Mouse (Mus musculus): ENCODE data around the gene Cd3g. TPM values are rescaled to one million over a fixed set of nuclear protein-coding genes. Genes with fewer than 3 reads are reported as not detected.
"Not testable (repeated sequence)": the region's sequence is repeated elsewhere in the genome, so short reads cannot be mapped to it uniquely, and the experiment has no call there.

The Cd3g gene
- polyA plus RNA-seq, 1 experiment from 2014 or later, result not detected

DNA sequence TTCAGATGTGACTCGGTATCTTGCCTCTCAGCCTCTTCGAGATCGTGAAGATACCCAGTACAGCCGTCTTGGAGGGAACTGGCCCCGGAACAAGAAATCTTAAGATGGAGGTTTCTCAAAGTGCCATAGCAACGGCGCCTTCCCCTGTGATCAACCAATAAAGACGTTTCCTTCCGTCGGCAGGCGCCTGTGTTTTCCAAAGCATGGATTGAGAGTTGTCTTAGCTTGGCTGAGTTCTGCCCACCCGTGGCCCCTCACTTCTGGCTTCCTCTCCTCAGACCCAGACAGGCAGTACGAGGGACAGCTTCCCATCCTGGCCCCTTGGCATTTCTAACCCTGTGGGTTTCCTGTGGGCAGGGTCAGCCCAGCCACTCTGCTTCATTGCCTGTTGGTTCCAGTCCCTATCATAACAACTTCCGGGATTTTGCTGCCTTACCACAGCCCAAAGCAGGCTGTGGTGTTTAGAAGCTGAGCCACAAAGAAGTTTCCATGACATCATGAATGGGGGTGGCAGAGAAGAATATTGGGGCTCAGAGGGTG, 6.1 kb upstream of the Cd3g start:
- no peak overlapping the region for H3K4me3 ChIP-seq
- H3K9ac ChIP-seq, result no peak overlapping the region
- no peaks in the 10 kb centered on the region for H3K9me3 ChIP-seq (replicated peaks)
- peak; percentile 57; the same call in 1 of the 2 replicates for ATAC-seq (ENCODE audit: insufficient number of reproducible peaks, low FRiP score)
- H3K27ac ChIP-seq (ENCODE audit: poor library complexity, severe bottlenecking), result peak overlapping the region; percentile 13; the same call in 1 of the 2 replicates
- no peaks in the 10 kb centered on the region for H3K4me1 ChIP-seq (replicated peaks)
- 57% methylated on average over 14 of the region's 14 CpGs for WGBS
- 0 out of 2 replicates have a peak overlapping the region, but pooled peaks have one; percentile 11 for H3K4me2 ChIP-seq
- H3K27me3 ChIP-seq (replicated peaks), result peaks cover 5% of the 10 kb centered on the region; the same call in 1 of the 2 replicates
- no peaks in the 10 kb centered on the region for H3K36me3 ChIP-seq

- ATAC-seq (ENCODE audit: insufficient number of reproducible peaks, low FRiP score), result no peak
- Histone ChIP-seq H3K4me2 (no peak overlapping the region), H3K4me1 (replicated peaks) (no peaks in the 10 kb centered on the region), H3K9ac (no peak overlapping the region), H3K9me3 (replicated peaks) (no peaks in the 10 kb centered on the region), H3K27me3 (replicated peaks) (peaks cover 5% of the 10 kb centered on the region; the same call in 1 of the 2 replicates), H3K36me3 (no peaks in the 10 kb centered on the region), H3K27ac (ENCODE audit: poor library complexity, severe bottlenecking) (no peak overlapping the region), H3K4me3 (no peak overlapping the region)
- WGBS, result 81% methylated on average over 3 of the region's 3 CpGs
Measured at GRCm38 (mm10) chr9:44985721-44986161, 5.5 kb upstream of the Cd3g start.

- no peak overlapping the region for H3K4me3 ChIP-seq
- H3K27me3 ChIP-seq (replicated peaks), result peaks cover 7% of the 10 kb centered on the region
- no peak for ATAC-seq (ENCODE audit: insufficient number of reproducible peaks, low FRiP score)
- H3K27ac ChIP-seq (ENCODE audit: poor library complexity, severe bottlenecking), result no peak overlapping the region
- WGBS, result 57% methylated on average over 2 of the region's 2 CpGs
- H3K4me1 ChIP-seq (replicated peaks), result no peaks in the 10 kb centered on the region
- no peak overlapping the region for H3K9ac ChIP-seq
- no peaks in the 10 kb centered on the region for H3K36me3 ChIP-seq
- no peak overlapping the region for H3K4me2 ChIP-seq
- H3K9me3 ChIP-seq (replicated peaks), result no peaks in the 10 kb centered on the region
Measured at GRCm38 (mm10) chr9:44983001-44983400, 2.8 kb upstream of the Cd3g start.

GRCm38 (mm10) chr9:44982531-44982930, 2.3 kb upstream of the Cd3g start:
- ATAC-seq (ENCODE audit: insufficient number of reproducible peaks, low FRiP score), result no peak
- Histone ChIP-seq H3K4me2 (no peak overlapping the region), H3K9ac (no peak overlapping the region), H3K9me3 (replicated peaks) (no peaks in the 10 kb centered on the region), H3K27me3 (replicated peaks) (peaks cover 12% of the 10 kb centered on the region), H3K4me1 (replicated peaks) (no peaks in the 10 kb centered on the region), H3K36me3 (no peaks in the 10 kb centered on the region), H3K4me3 (no peak overlapping the region), H3K27ac (ENCODE audit: poor library complexity, severe bottlenecking) (no peak overlapping the region)
- WGBS, result 75% methylated on average over 3 of the region's 3 CpGs

- Histone ChIP-seq H3K27ac (ENCODE audit: poor library complexity, severe bottlenecking) (no peak overlapping the region), H3K4me3 (no peak overlapping the region), H3K9me3 (replicated peaks) (no peaks in the 10 kb centered on the region), H3K27me3 (replicated peaks) (peaks cover 14% of the 10 kb centered on the region), H3K36me3 (no peaks in the 10 kb centered on the region), H3K9ac (no peak overlapping the region), H3K4me1 (replicated peaks) (no peaks in the 10 kb centered on the region), H3K4me2 (no peak overlapping the region)
- 80% methylated on average over 8 of the region's 8 CpGs for WGBS
- ATAC-seq (ENCODE audit: insufficient number of reproducible peaks, low FRiP score), result no peak
Measured at GRCm38 (mm10) chr9:44982081-44982480, 1.9 kb upstream of the Cd3g start.

DNA sequence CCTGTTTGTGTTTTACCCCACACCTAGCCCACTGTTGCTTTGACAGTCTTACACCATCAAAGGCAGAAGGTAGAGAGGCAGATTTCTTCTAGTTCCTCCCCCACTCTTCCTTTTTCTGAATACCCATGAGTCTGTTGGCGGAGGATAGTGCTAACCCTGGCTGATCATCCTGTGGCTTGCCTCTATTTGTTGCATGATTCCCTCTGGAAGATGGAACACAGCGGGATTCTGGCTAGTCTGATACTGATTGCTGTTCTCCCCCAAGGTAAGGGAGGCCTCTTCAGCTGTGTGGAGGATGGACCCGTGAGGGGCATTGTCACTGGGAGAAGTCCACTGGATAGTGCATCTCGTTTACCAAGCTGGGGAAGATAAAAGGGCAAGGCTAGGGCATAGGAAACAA, 1.4 kb upstream of the Cd3g start, which contains the start of gene Cd3d:
TSS of gene Cd3d (plus strand) at position 111 of the 400 bp plus-strand sequence.
- Histone ChIP-seq H3K4me2 (no peak within 1 kb of the TSS), H3K9me3 (replicated peaks) (no peaks in the 10 kb centered on the region), H3K27ac (ENCODE audit: poor library complexity, severe bottlenecking) (no peak within 1 kb of the TSS), H3K4me1 (replicated peaks) (no peaks in the 10 kb centered on the region), H3K36me3 (no peaks in the 10 kb centered on the region), H3K9ac (no peak within 1 kb of the TSS), H3K4me3 (no peak within 1 kb of the TSS), H3K27me3 (replicated peaks) (peaks cover 18% of the 10 kb centered on the region)
- no peak for ATAC-seq (ENCODE audit: insufficient number of reproducible peaks, low FRiP score)
- 69% methylated on average over 4 of the region's 4 CpGs for WGBS

DNA sequence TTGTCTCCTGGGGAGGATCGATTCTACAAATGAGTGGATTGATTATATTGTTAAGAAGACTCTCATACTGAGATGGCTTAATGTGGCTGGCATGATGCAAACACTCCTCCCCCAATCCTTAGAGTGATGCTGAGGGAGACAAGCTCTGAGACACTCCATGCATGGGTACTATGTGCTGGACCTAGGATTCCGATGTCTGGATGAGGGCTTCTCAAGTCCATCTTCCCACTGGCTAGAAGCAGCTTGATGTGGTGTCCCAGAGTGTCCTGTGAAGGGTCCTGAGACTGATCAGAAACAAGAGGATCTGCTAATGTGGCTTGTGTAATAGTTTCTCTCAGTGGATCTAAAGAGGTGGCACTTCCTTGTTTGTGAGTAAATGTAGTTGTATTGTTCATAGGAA, 873 bp upstream of the Cd3g start:
- no peak for ATAC-seq (ENCODE audit: insufficient number of reproducible peaks, low FRiP score)
- Histone ChIP-seq H3K4me3 (no peak overlapping the region), H3K9ac (no peak overlapping the region), H3K27ac (ENCODE audit: poor library complexity, severe bottlenecking) (no peak overlapping the region), H3K36me3 (no peaks in the 10 kb centered on the region), H3K4me2 (no peak overlapping the region), H3K9me3 (replicated peaks) (no peaks in the 10 kb centered on the region), H3K4me1 (replicated peaks) (no peaks in the 10 kb centered on the region), H3K27me3 (replicated peaks) (peaks cover 22% of the 10 kb centered on the region)
- WGBS, result 73% methylated on average over 2 of the region's 2 CpGs

GRCm38 (mm10) chr9:44979806-44980205, 425 bp downstream of the Cd3g start:
- H3K4me3 ChIP-seq, result no peak overlapping the region
- ATAC-seq (ENCODE audit: insufficient number of reproducible peaks, low FRiP score), result no peak
- no peaks in the 10 kb centered on the region for H3K36me3 ChIP-seq
- no peaks in the 10 kb centered on the region for H3K9me3 ChIP-seq (replicated peaks)
- no peak overlapping the region for H3K4me2 ChIP-seq
- no peak overlapping the region for H3K9ac ChIP-seq
- H3K4me1 ChIP-seq (replicated peaks), result no peaks in the 10 kb centered on the region
- H3K27ac ChIP-seq (ENCODE audit: poor library complexity, severe bottlenecking), result no peak overlapping the region
- peaks cover 28% of the 10 kb centered on the region for H3K27me3 ChIP-seq (replicated peaks)
- 70% methylated on average over 7 of the region's 7 CpGs for WGBS

- Histone ChIP-seq H3K4me3 (no peak overlapping the region), H3K4me1 (replicated peaks) (no peaks in the 10 kb centered on the region), H3K36me3 (no peaks in the 10 kb centered on the region), H3K9me3 (replicated peaks) (no peaks in the 10 kb centered on the region), H3K27me3 (replicated peaks) (peaks cover 43% of the 10 kb centered on the region), H3K9ac (no peak overlapping the region), H3K4me2 (no peak overlapping the region), H3K27ac (ENCODE audit: poor library complexity, severe bottlenecking) (no peak overlapping the region)
- 49% methylated on average over 6 of the region's 6 CpGs for WGBS
- no peak for ATAC-seq (ENCODE audit: insufficient number of reproducible peaks, low FRiP score)
Measured at GRCm38 (mm10) chr9:44977813-44978212, 2.4 kb downstream of the Cd3g start.

- no peaks in the 10 kb centered on the region for H3K9me3 ChIP-seq (replicated peaks)
- no peak overlapping the region for H3K27ac ChIP-seq (ENCODE audit: poor library complexity, severe bottlenecking)
- H3K4me3 ChIP-seq, result no peak overlapping the region
- H3K36me3 ChIP-seq, result no peaks in the 10 kb centered on the region
- ATAC-seq (ENCODE audit: insufficient number of reproducible peaks, low FRiP score), result no peak
- WGBS, result 49% methylated on average over 1 of the region's 1 CpGs
- peaks cover 9% of the 10 kb centered on the region for H3K4me1 ChIP-seq (replicated peaks)
- H3K27me3 ChIP-seq (replicated peaks), result peaks cover 24% of the 10 kb centered on the region
- H3K4me2 ChIP-seq, result no peak overlapping the region
- no peak overlapping the region for H3K9ac ChIP-seq
Measured at GRCm38 (mm10) chr9:44969450-44969849, 10.8 kb downstream of the Cd3g start.

GRCm38 (mm10) chr9:44967763-44968162, 12.5 kb downstream of the Cd3g start:
- Histone ChIP-seq H3K27me3 (replicated peaks) (peaks cover 11% of the 10 kb centered on the region), H3K4me1 (replicated peaks) (peaks cover 14% of the 10 kb centered on the region)
- H3K9ac ChIP-seq; H3K36me3 ChIP-seq; ATAC-seq (ENCODE audit: insufficient number of reproducible peaks, low FRiP score); H3K4me3 ChIP-seq; H3K9me3 ChIP-seq (replicated peaks); H3K27ac ChIP-seq (ENCODE audit: poor library complexity, severe bottlenecking); H3K4me2 ChIP-seq: not testable (repeated sequence)
- 77% methylated on average over 5 of the region's 5 CpGs for WGBS

DNA sequence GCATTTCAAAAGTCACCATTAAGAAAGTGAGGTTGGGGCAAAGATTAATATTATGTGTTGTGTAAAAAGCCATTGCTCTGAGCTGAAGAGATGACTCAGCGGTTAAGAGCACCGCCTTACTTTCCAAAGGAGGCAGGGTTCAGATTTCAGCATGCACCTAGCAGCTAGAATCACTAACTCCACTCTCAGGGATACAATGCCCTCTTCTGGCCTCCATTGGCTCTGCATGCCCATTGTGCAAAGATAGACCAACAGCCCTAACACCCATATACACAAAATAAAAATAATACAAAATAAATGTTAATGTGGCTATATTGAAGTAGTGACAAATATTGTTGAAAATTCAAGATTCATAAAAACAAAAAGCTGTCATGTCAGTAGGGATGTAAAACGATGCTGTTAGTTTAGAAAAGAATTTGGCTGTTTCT, 13.4 kb downstream of the Cd3g start:
- no peak for ATAC-seq (ENCODE audit: insufficient number of reproducible peaks, low FRiP score)
- WGBS, result 19% methylated on average over 3 of the region's 3 CpGs

More for the DNA sequence above, 13.4 kb downstream of the Cd3g start:
- no peak overlapping the region for H3K27ac ChIP-seq (ENCODE audit: poor library complexity, severe bottlenecking)
- no peak overlapping the region for H3K9ac ChIP-seq
- peaks cover 9% of the 10 kb centered on the region for H3K36me3 ChIP-seq
- H3K4me2 ChIP-seq, result no peak overlapping the region
- H3K9me3 ChIP-seq (replicated peaks), result no peaks in the 10 kb centered on the region
- no peak overlapping the region for H3K4me3 ChIP-seq
- peaks cover 14% of the 10 kb centered on the region for H3K4me1 ChIP-seq (replicated peaks)
- H3K27me3 ChIP-seq (replicated peaks), result peaks cover 11% of the 10 kb centered on the region

All from heart, embryonic 12.5 days (tissue).